Comparison of ENCODE assay signal across 9 mouse cellular contexts in the genomic region with DNA sequence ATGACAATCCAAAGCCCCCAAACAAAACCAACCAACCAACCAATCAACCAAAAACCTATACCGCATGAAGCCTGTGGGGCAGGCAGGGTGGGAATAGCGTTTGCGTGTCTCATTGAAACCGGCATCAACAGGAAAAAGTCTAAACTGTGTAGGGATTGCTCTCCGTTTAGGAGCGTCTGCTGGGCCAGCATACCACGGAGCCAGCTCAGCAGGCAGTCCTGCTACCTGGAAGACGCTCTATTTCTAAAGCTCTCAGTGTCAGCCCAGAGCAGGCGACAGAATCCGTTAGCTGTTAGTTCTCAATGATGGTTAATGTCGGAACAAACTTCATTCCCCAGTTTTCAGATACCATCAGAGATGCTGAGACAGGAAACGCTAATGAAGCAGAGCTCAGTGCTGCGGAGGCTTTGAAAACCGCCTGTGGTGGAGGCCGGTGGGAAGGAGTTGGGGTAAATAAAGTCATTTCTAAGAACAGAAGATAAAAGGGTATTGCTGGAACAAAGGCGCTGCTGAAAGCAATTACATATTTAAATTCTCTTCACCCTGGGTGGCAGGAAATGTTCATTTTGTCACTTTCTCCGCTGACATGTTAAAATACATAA. TPM values are rescaled to one million over a fixed set of nuclear protein-coding genes. Genes with fewer than 3 reads are reported as not detected.
A peak's percentile ranks its signal among the peaks of the same experiment; 100 is the strongest.
DNase-seq lines count a peak whose midpoint lies in the region; ATAC-seq and TF ChIP-seq lines count a peak whose summit lies in the region.
"Had no signal": no experiment of that assay in that cellular context is flagged by ENCODE, and none has a peak within 500 bp of the region (broad histone marks: within the 10 kb centered on the region; RNA-seq: fewer than 3 reads in every experiment).

No protein-coding gene starts in this region.

- no peak for TF ChIP-seq CTCF in kidney, postnatal 0 days (IDR thresholded peaks at IDR 0.05; ENCODE audit: low read depth)

- intact Hi-C loops in gastrocnemius, postnatal 36 days (cut with DNase I), result no loop called here

- no peaks in the 10 kb centered on the region for H3K4me1 ChIP-seq in kidney, postnatal 0 days (replicated peaks; ENCODE audit: insufficient read depth, low read length)

- no peak overlapping the region for H3K27ac ChIP-seq in kidney, postnatal 0 days

- no peak for ATAC-seq in kidney, postnatal 0 days (replicated peaks; ENCODE audit: low FRiP score, low read depth)
- peak; percentile 87 for ATAC-seq in inflammation-experienced regulatory T-cells, adult 6 months

- H3K9me3 ChIP-seq in kidney, postnatal 0 days (replicated peaks; ENCODE audit: low read length), result peaks cover 7% of the 10 kb centered on the region

- WGBS in kidney, postnatal 0 days, result 7% methylated on average over 17 of the region's 17 CpGs

- DNase-seq in kidney, postnatal 0 days (ENCODE audit: low spot score), result no peak
- no peak for DNase-seq in kidney, postnatal 14 days
- peak; percentile 45 for DNase-seq in embryo, embryonic 11 days
- peak; percentile 36 for DNase-seq in neural tube, embryonic 10.5 days (ENCODE audit: extremely low spot score, low spot score)
- DNase-seq in gastrocnemius, postnatal 36 days, result no peak
- DNase-seq in gastrocnemius, adult 8-10 months (ENCODE audit: low spot score in 2 of 2), result no peak
- no peak for DNase-seq in urinary bladder, postnatal 14 days (ENCODE audit: low spot score)

- no peaks in the 10 kb centered on the region for H3K27me3 ChIP-seq in kidney, postnatal 0 days (ENCODE audit: insufficient read depth, low read length)

- no peak overlapping the region for H3K9ac ChIP-seq in kidney, postnatal 0 days (ENCODE audit: low read depth, low read length)

- H3K4me2 ChIP-seq in kidney, postnatal 0 days (ENCODE audit: low read length), result peak overlapping the region; percentile 41

- H3K36me3 ChIP-seq in kidney, postnatal 0 days (ENCODE audit: insufficient read depth, low read length), result no peaks in the 10 kb centered on the region

- no peak overlapping the region for H3K4me3 ChIP-seq in kidney, postnatal 0 days (replicated peaks; ENCODE audit: low read depth, low read length)
- H3K4me3 ChIP-seq: myocyte had no signal

RNA-seq across cellular contexts. Expression of gene Gm5617, which starts 42.9 kb away (rescaled TPM):
- polyA plus RNA-seq in kidney, postnatal 0 days (2015; fragmentation: Nextera tagmentation; extraction: Ambion mirVana), result 77.5 and 92.3 TPM in 2 replicates
- 10 to 100 TPM; 20.5 to 31.8 (median 22.9) TPM for polyA plus RNA-seq in inflammation-experienced regulatory T-cells, adult 6 months (2017; shearing (Covaris generic))
- total RNA-seq in gastrocnemius, postnatal 36 days (2021), result 10 to 100 TPM in 1 of 2 experiments, 1 to 10 TPM in 1; 9.2 to 10.1 TPM
- total RNA-seq in gastrocnemius, adult 8-10 months (2022), result 10 to 100 TPM in 1 of 4 experiments, 1 to 10 TPM in 3; 7.8 to 11.7 (median 9.1) TPM

RNA-seq across cellular contexts. Expression of gene Rbm7, which starts 43.0 kb away (rescaled TPM):
- polyA plus RNA-seq in kidney, postnatal 0 days (2015; fragmentation: Nextera tagmentation; extraction: Ambion mirVana), result 128 and 132 TPM in 2 replicates
- polyA plus RNA-seq in inflammation-experienced regulatory T-cells, adult 6 months (2017; shearing (Covaris generic)), result 100 to 1,000 TPM; 131 to 144 (median 138) TPM
- 10 to 100 TPM; 12.6 to 12.7 TPM for total RNA-seq in gastrocnemius, postnatal 36 days (2021)
- 10 to 100 TPM; 11.9 to 15.8 (median 13.6) TPM for total RNA-seq in gastrocnemius, adult 8-10 months (2022)

RNA-seq across cellular contexts. Expression of gene Rexo2, which starts 57.7 kb away (rescaled TPM):
- 117 and 125 TPM in 2 replicates for polyA plus RNA-seq in kidney, postnatal 0 days (2015; fragmentation: Nextera tagmentation; extraction: Ambion mirVana)
- polyA plus RNA-seq in inflammation-experienced regulatory T-cells, adult 6 months (2017; shearing (Covaris generic)), result 100 to 1,000 TPM; 140 to 206 (median 176) TPM
- total RNA-seq in gastrocnemius, postnatal 36 days (2021), result 10 to 100 TPM; 54.8 to 63.7 TPM
- 10 to 100 TPM; 69.5 to 78.3 (median 73.0) TPM for total RNA-seq in gastrocnemius, adult 8-10 months (2022)

Comparison
In these comparisons a context has a peak if more than half of its experiments do, and no peak if none do; other contexts are left out.
1. DNase-seq: peak in embryo, embryonic 11 days (single experiment) and neural tube, embryonic 10.5 days (single experiment); none in kidney, postnatal 0 days (single experiment), kidney, postnatal 14 days (single experiment), gastrocnemius, postnatal 36 days (0 of 2), gastrocnemius, adult 8-10 months (0 of 2) and urinary bladder, postnatal 14 days (single experiment).